Mouse (Mus musculus): ENCODE measurements around the gene Prkar1b.

Prkar1b gene

GRCm38 (mm10) chr5:139149681-139150602 lies at the start of gene Prkar1b, which contains the start of gene Dnaaf5:
TSS of gene Prkar1b (minus strand) at chr5:139150001.
TSS of gene Dnaaf5 (plus strand) at chr5:139150223.
- in situ Hi-C loops (cut with MboI, MseI): loop anchor here in 1 of 2 experiments (5.0 kb wide), 1 partner anchor 97 kb away; no protein-coding TSS in a partner anchor

GRCm38 (mm10) chr5:139199636-139199994 lies 49.8 kb upstream of the Prkar1b start:
- in situ Hi-C loops (cut with MboI, MseI): no loop called here

GRCm38 (mm10) chr5:139198779-139199178 lies 49.0 kb upstream of the Prkar1b start:
- in situ Hi-C loops (cut with MboI, MseI): no loop called here

GRCm38 (mm10) chr5:139190958-139191357 lies 41.2 kb upstream of the Prkar1b start:
- in situ Hi-C loops (cut with MboI, MseI): no loop called here

- in situ Hi-C loops (cut with MboI, MseI): no loop called here
These were observed 39.9 kb upstream of the Prkar1b start for GRCm38 (mm10) chr5:139189726-139190125.

GRCm38 (mm10) chr5:139184897-139185296 lies 35.1 kb upstream of the Prkar1b start:
- in situ Hi-C loops (cut with MboI, MseI): no loop called here

- in situ Hi-C loops (cut with MboI, MseI): no loop called here
These were observed 33.8 kb upstream of the Prkar1b start for GRCm38 (mm10) chr5:139183601-139184000.

- in situ Hi-C loops (cut with MboI, MseI): no loop called here
These were observed 33.3 kb upstream of the Prkar1b start for GRCm38 (mm10) chr5:139183131-139183530.

GRCm38 (mm10) chr5:139178895-139179631 lies 29.3 kb upstream of the Prkar1b start:
- in situ Hi-C loops (cut with MboI, MseI): loop anchor here (5.0 kb wide), 2 partner anchors 102 to 332 kb away; no protein-coding TSS in a partner anchor

GRCm38 (mm10) chr5:139174556-139175547 lies 25.1 kb upstream of the Prkar1b start:
- in situ Hi-C loops (cut with MboI, MseI): loop anchor here (5.0 kb wide), 2 partner anchors 98 to 328 kb away; no protein-coding TSS in a partner anchor

- in situ Hi-C loops (cut with MboI, MseI): no loop called here
These were observed 24.3 kb upstream of the Prkar1b start for GRCm38 (mm10) chr5:139174141-139174540.

- in situ Hi-C loops (cut with MboI, MseI): no loop called here
These were observed 22.1 kb upstream of the Prkar1b start for GRCm38 (mm10) chr5:139171929-139172328.

GRCm38 (mm10) chr5:139167548-139167947 lies 17.7 kb upstream of the Prkar1b start:
- in situ Hi-C loops (cut with MboI, MseI): no loop called here

- in situ Hi-C loops (cut with MboI, MseI): no loop called here
These were observed 17.1 kb upstream of the Prkar1b start for GRCm38 (mm10) chr5:139166781-139167361.

GRCm38 (mm10) chr5:139161632-139162031 lies 11.8 kb upstream of the Prkar1b start:
- in situ Hi-C loops (cut with MboI, MseI): no loop called here

- in situ Hi-C loops (cut with MboI, MseI): no loop called here
These were observed 11.1 kb upstream of the Prkar1b start for GRCm38 (mm10) chr5:139160899-139161298.

- in situ Hi-C loops (cut with MboI, MseI): loop anchor here in 1 of 2 experiments (5.0 kb wide), 1 partner anchor 97 kb away; no protein-coding TSS in a partner anchor
These were observed 816 bp upstream of the Prkar1b start for GRCm38 (mm10) chr5:139150603-139151031.

GRCm38 (mm10) chr5:139149006-139149672 lies 662 bp downstream of the Prkar1b start:
- in situ Hi-C loops (cut with MboI, MseI): no loop called here

GRCm38 (mm10) chr5:139147178-139148078 lies 2.4 kb downstream of the Prkar1b start:
- in situ Hi-C loops (cut with MboI, MseI): no loop called here

Data from T-helper 17 cell (primary cell).